Mouse (Mus musculus) cerebellum, adult 8-10 months (tissue): ENCODE measurements around the gene Elovl5.

Experiments
- DNase-seq: peaks from one replicate; pipeline ENCODE4 v3.0.0; 2022

Elovl5 gene

GRCm38 (mm10) chr9:77929296-77929695 is 12.1 kb downstream of the Elovl5 start:
- no peak for DNase-seq

- DNase-seq = no peak
Observed at GRCm38 (mm10) chr9:77930036-77930859, 13.1 kb downstream of the Elovl5 start.

GRCm38 (mm10) chr9:77930860-77931184 is 13.7 kb downstream of the Elovl5 start:
- no peak for DNase-seq

GRCm38 (mm10) chr9:77931740-77932139 is 14.6 kb downstream of the Elovl5 start:
- DNase-seq = no peak

GRCm38 (mm10) chr9:77935818-77936611 is 18.9 kb downstream of the Elovl5 start:
- no peak for DNase-seq

DNA sequence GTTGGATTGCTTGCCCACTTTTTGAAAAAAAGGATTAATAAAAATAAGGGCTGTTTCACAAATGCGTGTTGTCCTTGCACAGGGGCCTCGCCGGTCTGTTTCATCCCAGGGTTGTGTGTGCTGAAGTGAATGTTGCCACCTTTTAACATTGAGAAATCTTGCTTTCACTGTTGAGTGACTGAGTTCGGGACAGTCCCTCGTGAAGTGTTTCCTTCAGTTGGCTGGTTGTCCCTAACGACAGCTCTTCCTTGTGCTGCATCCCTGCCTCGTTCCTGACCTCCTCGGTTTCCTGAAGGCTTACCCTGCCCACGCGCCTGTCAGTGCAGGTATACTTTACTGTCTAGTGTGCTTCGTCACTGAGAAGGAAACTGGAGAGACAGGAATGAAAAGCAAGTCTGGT is 20.7 kb downstream of the Elovl5 start:
- DNase-seq = no peak

- no peak for DNase-seq
Observed at GRCm38 (mm10) chr9:77938761-77939553, 21.8 kb downstream of the Elovl5 start.

DNA sequence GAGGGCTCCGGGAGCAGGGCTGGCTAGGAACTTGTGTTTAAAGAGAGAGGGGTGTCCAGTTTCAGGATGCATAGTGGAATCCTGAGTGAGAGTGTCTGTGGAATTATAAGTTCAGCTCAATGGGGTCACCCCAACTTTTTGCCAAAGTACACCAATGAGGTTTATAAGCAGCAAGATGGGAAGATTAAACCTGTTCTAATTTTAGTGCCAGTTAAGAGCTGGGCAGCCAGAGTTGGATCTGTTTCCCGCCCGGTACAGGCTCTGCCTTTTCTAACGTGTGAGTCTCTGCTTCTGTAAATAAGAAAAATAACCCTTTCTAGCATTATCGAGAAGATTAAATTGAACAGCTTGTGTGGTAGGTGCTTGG is 22.4 kb downstream of the Elovl5 start:
- no peak for DNase-seq

DNA sequence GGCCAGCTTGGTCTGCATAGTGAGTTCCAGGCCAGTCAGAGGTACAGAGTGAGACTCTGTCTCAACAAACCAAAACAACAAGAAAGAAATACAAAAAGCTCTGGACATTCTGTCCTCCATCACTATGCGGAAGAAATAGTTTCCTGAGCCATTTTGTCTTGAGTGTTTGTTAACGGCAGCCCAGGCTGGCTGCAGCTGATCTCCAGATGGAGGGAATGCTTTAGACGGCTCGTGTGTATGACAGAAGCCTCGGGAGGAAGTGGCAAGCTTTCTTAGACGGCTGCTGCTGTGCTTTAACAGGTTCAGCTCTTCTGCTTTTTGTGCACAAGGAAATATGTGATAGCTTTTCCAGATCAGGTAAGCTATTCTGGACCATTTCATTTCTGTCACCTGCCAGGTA is 23.9 kb downstream of the Elovl5 start:
- no peak for DNase-seq

- DNase-seq = no peak
Observed at GRCm38 (mm10) chr9:77941836-77942235, 24.7 kb downstream of the Elovl5 start.

DNA sequence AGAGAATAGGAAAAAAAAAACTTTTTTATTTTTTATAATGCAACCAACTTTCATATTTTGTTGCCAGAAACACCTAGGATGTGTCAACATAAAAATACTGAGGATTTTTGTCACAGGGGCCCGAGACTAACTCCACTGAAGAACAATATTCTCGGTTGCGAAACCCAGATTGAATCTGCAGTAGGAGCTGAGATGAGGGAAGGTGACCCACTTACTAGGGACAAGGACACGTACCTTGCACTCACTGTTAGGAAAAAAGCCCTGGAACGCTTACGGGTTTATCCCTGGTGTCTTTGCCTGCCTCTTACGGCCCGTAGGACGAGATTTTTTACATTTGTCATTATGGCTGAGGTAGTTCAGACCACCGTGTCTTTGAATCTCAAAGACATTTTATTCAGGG is 25.2 kb downstream of the Elovl5 start:
- DNase-seq = no peak

GRCm38 (mm10) chr9:77943316-77943715 is 26.2 kb downstream of the Elovl5 start:
- DNase-seq = no peak

DNA sequence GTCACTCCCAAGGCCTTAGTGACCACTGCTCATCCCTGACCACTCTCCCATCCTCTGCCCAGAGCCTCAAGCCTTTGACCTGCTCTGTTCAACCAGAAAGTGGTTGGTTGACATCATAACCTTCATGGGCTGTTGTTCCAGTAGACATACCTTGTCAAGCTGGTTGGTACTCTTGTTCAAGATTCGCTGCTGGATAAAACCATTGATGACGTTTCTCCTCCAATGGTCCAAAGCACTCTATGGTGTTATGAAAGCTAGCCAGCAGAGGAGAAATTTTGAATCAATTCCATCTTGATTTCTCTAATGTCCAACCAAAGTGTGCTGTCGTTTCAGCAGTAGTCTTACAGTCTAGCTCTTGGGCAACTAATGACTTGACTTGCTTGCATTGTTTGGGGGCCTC is 27.0 kb downstream of the Elovl5 start:
- DNase-seq = no peak

DNA sequence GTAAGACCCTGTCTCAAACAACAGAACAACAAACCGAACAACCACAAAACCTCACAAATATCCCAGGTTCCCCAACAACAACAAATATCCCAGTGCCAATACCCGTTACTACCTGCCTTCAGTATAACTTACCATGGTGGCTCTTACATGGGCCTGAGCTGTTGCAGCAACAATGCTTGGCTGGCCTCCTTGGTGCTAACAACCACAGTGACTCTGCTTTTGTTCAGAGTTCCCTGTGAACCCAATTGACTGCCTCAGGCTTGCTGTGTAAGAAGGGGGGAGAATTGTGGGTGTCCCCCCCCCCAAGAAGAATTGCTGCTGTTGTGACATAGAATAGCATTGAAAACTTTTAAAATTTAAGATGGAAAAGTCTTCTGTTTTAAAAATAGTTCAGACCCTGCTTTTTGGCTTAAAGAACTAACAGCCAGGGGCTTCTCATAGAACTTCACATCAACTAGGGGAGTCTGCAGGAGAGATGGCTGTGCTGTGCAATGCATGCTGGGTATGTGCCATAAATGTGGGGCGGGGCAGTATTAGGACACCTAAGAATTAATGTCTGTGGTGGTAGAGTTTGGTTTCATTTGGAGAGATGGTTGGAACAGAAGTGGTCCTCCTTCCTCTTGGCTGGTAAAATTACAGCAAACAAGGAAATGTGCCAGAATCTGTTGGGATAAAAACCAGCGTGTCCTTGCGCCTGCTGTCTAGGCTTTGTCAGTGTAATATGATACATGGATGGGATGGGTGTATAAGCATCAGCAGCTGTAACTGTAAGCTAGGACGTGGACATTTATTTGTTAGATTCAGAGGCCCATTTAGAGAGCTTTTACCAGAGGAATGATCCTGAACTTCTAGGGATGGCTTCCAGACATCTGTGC is 28.9 kb downstream of the Elovl5 start:
- no peak for DNase-seq

DNA sequence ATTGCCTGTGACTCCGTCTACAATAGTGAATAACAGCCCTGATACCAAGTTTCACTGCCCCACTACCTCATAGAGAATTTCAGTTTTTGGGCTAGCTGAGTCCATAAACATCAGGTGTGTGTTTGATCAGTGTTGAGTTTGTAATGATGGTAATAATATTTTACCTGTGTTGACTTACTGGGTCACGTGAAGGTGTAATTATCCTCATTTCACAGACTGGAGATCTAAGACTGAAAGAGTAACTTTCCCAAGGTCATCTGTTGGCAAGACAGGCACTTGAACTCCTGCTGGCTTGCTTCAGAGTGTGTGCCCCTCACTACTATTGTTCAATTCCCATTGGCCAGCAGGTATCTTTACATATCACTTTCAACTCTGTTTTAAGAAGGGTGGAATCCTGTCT is 31.1 kb downstream of the Elovl5 start:
- DNase-seq = no peak

DNA sequence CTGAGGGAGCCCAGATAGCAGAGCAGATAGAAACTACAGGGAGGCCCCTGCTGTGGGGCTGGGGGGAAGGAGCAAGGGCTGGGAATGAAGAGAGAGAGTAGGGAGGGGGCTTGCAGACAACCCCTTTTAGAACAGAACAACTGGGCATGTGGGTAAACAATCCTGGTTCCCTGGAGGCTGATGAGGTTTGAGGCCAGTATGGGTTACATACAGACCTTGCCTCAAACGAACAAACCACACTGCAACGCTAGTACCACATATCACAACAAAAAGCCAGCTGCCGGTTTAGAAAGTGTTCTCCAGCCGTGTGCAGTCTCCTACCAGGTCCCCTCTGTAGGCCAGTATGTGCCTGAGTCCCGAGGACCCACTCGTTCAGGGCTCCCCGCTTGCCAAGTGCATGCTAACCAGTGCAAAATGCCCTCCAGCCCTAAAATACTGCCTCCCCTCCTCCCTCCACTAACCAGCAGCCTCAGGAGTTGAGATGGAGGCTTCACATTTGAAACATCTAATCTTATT is 32.6 kb downstream of the Elovl5 start:
- no peak for DNase-seq

DNA sequence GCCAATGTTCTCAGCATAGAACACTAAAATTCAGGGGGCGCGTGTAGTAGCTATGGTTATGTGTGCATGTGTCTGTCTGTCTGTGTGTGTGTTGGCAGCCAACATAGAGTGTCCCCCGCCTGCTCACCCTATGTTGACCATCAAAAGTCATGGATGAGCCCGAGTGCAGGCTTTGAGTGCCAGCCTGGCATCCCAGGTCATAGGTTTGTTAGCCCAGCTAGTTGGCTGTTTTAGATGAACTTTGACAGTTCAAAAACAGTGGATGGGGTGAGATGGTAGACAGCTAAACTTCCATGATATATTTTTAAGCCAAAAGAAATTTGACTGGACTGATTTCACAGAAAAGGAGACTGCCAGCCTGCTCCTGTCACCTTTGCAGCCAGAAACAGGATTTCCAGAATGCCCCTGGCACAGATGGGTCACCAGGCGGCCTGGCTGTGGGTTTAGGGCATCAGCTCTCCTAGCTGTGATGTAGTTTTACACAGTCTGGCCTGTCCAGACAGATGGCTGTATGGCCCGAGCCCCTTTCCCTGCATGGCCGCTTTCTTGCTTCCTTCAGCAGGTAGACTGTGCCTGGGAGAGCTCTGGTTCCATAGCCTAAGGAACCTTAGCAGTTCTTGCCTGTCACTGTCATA is 33.8 kb downstream of the Elovl5 start:
- DNase-seq = peak; percentile 44

DNA sequence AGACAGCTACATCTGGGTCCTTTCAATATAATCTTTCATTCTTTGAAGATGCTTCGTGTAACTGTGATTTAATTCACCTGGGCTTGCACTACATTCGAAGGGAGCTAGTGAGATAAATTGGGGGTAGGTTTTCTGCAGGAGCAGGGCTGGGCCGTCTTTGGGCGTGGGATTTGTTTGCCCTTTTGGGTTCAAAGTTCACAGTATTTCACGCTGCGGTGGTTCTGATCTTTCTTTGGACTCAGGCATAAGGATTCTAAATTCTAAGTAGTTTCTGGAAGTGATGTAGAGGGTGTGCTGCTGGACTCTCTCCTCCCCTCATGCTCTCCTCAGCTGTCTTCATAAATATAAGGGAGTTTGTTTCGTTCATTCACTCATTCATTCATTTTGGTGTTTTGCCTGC is 34.8 kb downstream of the Elovl5 start:
- no peak for DNase-seq

- peak; percentile 38 for DNase-seq
Observed at GRCm38 (mm10) chr9:77953053-77953452, 35.9 kb downstream of the Elovl5 start.

GRCm38 (mm10) chr9:77954496-77954895 is 37.3 kb downstream of the Elovl5 start:
- DNase-seq = no peak

DNA sequence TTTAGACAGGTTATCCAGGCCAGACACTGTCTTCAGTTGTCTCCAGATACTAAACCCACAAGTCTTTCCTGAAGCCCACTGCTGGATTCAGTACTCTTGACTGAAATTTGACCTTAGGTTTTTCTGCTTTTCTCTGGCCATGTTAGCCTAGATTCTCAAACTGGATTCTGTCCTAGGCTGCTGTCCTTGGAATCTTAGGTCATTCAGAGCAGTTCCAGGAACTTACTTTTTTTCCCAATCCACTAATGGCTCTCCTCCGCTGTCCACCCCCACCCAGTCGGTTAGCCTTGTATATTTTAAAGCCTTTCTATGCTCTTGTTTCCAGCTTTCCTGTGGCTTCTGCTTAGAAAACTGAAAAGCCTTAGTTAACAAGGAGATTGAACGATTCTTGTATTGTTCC is 37.8 kb downstream of the Elovl5 start:
- no peak for DNase-seq

DNA sequence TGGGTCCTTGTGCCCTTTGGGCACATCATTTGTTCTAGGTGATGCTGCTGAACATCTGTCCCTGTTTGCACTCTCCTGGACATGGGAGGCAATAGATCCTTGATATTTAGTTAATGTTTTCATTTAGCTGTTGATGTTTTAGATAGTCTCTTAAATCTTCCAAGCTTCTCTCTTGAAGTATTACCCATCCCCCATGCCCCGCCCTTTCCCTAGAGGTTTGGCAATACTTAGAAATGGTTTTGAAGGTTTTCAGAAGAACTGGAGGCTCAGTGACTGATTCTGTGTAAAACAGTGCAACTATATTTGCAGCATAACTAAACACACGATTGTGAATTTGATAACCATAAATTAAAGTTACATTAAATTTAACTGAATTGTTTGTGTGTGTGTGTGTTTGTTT is 38.3 kb downstream of the Elovl5 start:
- DNase-seq = no peak
